Mouse (Mus musculus) naive thymus-derived CD4-positive, alpha-beta T cell, adult 5 months (primary cell): ENCODE measurements around the gene Atg4a. TPM values are rescaled to one million over a fixed set of nuclear protein-coding genes. Genes with fewer than 3 reads are reported as not detected.

Source experiments
- polyA plus RNA-seq: library from polyadenylated mRNA; unstranded; fragments of 100-300 nt; shearing (Covaris generic); gene quantifications from one replicate; pipeline ENCODE4 v1.2.1, GENCODE M21; 2017

Gene Atg4a
- 30.1 TPM for polyA plus RNA-seq

GRCm38 (mm10) chrX:140956272-140956940, at the start of gene Atg4a, which contains the start of gene Psmd10:
TSS of gene Atg4a (plus strand) at chrX:140956907.
TSS of gene Psmd10 (minus strand) at chrX:140956728.

GRCm38 (mm10) chrX:140907360-140907759, 49.3 kb upstream of the Atg4a start, which contains the start of gene Vsig1:
TSS of gene Vsig1 (plus strand) at chrX:140907608.

Other genes starting within 250 kb of the Atg4a start
- not detected for gene Tex13b, start 143.5 kb upstream of the Atg4a start, polyA plus RNA-seq
- gene Vsig1, start 49.3 kb upstream of the Atg4a start, polyA plus RNA-seq, result not detected
- gene Psmd10, start 179 bp upstream of the Atg4a start, polyA plus RNA-seq, result 21.6 TPM